Mouse (Mus musculus) effector memory CD4-positive, alpha-beta T cell, adult 5 months (primary cell): ENCODE measurements around the gene Dusp3. TPM values are rescaled to one million over a fixed set of nuclear protein-coding genes. Genes with fewer than 3 reads are reported as not detected.

Source experiments
- polyA plus RNA-seq: library from polyadenylated mRNA; unstranded; fragments of 100-300 nt; shearing (Covaris generic); gene quantifications from one replicate; pipeline ENCODE4 v1.2.1, GENCODE M21; 2017

Gene Dusp3
- 1.8 TPM for polyA plus RNA-seq

DNA sequence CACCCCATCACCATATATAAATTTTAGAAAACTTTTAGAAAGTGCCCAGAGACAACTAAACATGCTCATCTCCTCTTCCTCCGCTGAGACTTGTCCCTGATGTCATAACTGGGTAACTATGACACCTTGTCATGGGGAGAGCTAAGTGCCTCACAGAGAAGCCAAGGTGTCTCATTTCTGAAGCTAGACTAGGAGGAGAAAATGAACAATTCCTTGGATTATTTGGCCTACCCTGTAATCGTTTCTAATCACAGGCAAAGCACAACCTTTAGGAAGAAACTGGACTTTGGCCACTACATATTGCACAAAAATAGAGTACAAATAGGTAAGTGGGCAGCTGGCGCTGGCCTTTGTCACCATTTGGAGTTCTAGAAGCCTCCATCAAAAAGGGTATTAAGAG, at the start of gene Dusp3:
Dusp3 (minus strand) TSS at position 101 of the 400 bp plus-strand sequence.

DNA sequence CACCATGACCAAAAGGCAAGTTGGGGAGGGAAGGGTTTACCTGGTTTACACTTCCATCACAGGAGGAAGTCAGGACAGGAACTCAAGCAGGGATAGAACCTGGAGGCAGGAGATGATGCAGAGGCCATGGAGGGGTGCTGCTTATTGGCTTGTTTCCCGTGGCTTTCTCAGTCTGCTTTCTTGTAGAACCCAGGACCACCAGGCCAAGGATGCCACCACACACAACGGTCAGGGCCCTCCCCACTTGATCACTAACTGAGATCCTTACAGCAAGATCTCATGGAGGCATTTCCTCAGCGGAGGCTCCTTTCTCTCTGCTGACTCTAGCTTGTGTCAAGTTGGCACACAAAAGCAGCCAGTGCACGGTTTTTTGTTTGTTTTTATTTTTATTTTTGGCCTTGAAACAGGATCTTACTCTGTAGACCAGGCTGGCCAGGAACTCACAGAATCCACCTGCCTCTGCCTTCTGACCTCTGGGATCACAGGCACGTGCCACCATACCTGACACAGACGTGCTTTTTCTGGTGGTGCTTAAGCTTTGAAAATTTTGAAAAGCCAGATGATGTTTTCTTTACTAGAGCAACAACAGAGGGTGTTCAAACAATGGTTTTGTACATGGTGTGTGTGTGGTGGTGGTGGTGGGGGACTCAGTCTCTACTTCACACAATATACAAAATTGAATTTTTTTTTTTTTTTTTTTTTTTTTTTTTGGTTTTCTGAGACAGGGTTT, 41.4 kb upstream of the Dusp3 start, which contains the start of gene Mpp3:
Mpp3 (minus strand) TSS at position 375 of the 730 bp plus-strand sequence.

DNA sequence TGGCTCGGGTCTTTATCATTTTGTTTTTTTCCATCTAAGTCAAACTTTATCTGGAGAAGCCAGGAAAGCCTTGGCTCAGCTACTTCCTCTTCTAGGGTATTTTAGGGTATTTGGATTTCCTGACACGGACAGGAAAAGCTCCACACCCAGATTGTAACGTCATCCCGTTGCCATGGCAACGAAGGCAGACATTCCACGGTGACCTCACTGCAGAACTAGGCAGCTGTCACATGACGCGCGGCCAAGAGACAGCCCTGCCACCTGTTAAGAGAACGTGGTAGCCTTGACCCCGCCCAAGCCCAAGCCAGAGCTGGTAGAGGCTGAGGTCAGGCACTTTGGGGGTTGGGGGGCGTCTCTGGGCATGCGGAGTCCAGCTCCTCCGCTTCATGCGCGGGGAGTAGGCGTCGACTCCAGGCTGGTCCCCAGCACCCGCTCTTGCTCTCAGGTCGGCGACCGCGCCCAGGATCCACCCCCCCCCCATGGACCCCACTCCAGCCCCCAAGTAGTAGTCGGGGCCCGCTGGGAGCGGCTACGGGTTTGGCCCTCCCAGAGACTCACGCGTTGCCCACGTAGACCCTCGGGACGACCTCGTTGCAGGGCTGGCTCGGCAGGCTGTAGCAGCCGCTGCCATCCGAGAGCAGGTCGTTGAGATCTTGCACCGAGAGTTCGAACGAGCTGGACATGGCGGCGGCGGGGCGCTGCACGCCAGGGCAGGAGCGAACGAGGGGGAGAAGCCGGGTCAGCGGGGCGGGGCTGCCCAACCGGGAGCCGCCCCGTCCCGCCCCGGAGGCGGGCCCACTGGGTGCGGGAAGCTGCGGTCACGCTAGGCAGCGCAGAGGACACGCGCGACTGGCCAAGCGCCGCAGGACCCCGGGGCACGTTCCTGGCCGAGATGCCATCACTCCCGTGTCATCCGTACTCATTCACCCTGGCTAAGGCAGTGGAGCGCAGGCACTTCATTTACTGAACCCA, 2.5 kb downstream of the Dusp3 start, which contains the start of gene Cfap97d1:
Cfap97d1 (plus strand) TSS at position 226 of the 972 bp plus-strand sequence.

DNA sequence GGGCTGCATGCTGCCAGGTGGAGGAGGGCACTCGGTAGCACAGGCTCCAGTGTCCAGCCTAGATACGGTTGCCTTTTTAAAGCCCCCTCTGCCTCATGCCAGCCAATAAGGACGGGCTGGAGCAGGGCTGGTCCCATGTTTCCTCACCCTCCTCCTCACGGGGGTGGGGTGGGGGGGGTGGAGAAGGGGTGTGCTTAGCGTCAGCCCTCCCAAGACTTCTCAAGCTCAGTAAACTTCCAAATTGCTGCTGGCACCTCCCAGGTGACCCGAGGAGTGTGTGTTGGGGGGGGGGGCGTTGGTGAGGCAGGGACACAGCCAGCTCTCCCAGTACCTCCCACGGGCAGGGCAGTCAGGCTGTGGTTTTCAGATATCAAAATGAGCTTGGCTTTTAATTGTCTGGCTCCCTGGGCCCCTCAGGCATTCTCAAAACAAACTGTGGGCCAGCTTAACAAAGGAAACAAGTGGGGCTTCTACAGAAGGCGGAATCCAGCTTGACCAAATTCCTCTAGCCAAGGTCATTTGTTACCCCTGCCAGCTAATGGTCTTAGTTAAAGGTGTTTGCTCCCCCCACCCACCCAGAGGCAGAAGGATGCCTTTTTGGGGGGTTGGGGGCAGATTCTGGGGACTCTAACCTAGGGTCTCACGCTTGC, 19.7 kb downstream of the Dusp3 start, which contains the start of gene Sost:
Sost (minus strand) TSS at position 51 of the 650 bp plus-strand sequence.

Other genes starting within 250 kb of the Dusp3 start
- not detected for gene Etv4, start 201.6 kb downstream of the Dusp3 start, polyA plus RNA-seq
- not detected for gene Meox1, start 92.6 kb downstream of the Dusp3 start, polyA plus RNA-seq
- gene Sost, start 20.0 kb downstream of the Dusp3 start, polyA plus RNA-seq, result not detected
- gene Cfap97d1, start 2.7 kb downstream of the Dusp3 start, polyA plus RNA-seq, result not detected
- not detected for gene Mpp3, start 41.4 kb upstream of the Dusp3 start, polyA plus RNA-seq
- not detected for gene Cd300lg, start 54.5 kb upstream of the Dusp3 start, polyA plus RNA-seq
- 6.8 TPM for gene Mpp2, start 101.5 kb upstream of the Dusp3 start, polyA plus RNA-seq
- not detected for gene Ppy, start 114.3 kb upstream of the Dusp3 start, polyA plus RNA-seq
- not detected for gene Pyy, start 120.8 kb upstream of the Dusp3 start, polyA plus RNA-seq
- gene Nags, start 158.5 kb upstream of the Dusp3 start, polyA plus RNA-seq, result not detected
- gene Tmem101, start 169.4 kb upstream of the Dusp3 start, polyA plus RNA-seq, result 3.8 TPM
- gene Lsm12, start 198.3 kb upstream of the Dusp3 start, polyA plus RNA-seq, result 76.2 TPM
- gene G6pc3, start 202.6 kb upstream of the Dusp3 start, polyA plus RNA-seq, result 36.5 TPM
- 46.4 TPM for gene Hdac5, start 243.2 kb upstream of the Dusp3 start, polyA plus RNA-seq